Comparison of ENCODE assay signal across 8 mouse cellular contexts in the genomic region with DNA sequence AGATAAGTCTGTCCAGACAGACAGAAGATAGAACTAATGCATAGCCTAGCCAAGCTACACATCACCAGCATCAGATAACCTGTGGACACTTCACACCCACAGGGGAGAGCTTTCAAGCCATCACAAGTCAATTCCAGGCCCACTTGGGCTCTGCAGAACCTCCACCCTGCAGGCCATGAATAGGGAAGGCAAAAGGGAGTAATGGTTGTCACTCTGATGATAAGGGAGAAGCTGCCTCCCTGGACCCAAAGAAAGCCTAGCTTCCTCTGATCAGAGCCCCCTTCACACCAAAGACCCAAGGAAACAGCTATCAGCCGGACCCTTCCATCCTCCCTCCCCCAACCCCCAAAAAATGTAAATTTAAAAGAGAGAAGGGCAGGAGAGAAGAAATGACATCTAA. TPM values are rescaled to one million over a fixed set of nuclear protein-coding genes. Genes with fewer than 3 reads are reported as not detected.
DNase-seq lines count a peak whose midpoint lies in the region; ATAC-seq lines count a peak whose summit lies in the region.

No protein-coding gene starts in this region.

- peaks cover 16% of the 10 kb centered on the region for H3K4me1 ChIP-seq in heart, embryonic 10.5 days
- H3K4me1 ChIP-seq in forebrain, embryonic 12.5 days = peaks cover 16% of the 10 kb centered on the region
- peaks cover 35% of the 10 kb centered on the region for H3K4me1 ChIP-seq in liver, embryonic 12.5 days

- 12% methylated on average over 1 of the region's 1 CpGs for WGBS in heart, embryonic 10.5 days
- 5% methylated on average over 1 of the region's 1 CpGs for WGBS in forebrain, embryonic 12.5 days
- 0% methylated on average over 1 of the region's 1 CpGs for WGBS in liver, embryonic 12.5 days (ENCODE audit: insufficient replicate concordance)

- no peaks in the 10 kb centered on the region for H3K36me3 ChIP-seq in heart, embryonic 10.5 days
- no peaks in the 10 kb centered on the region for H3K36me3 ChIP-seq in forebrain, embryonic 12.5 days (replicated peaks)
- H3K36me3 ChIP-seq in liver, embryonic 12.5 days = no peaks in the 10 kb centered on the region

- H3K4me3 ChIP-seq in heart, embryonic 10.5 days = peak overlapping the region; percentile 92
- H3K4me3 ChIP-seq in forebrain, embryonic 12.5 days (replicated peaks) = peak overlapping the region; percentile 87
- H3K4me3 ChIP-seq in liver, embryonic 12.5 days = peak overlapping the region; percentile 91

- peak overlapping the region; percentile 94 for H3K9ac ChIP-seq in forebrain, embryonic 12.5 days
- H3K9ac ChIP-seq in liver, embryonic 12.5 days = peak overlapping the region; percentile 92

- no peak for DNase-seq in heart, embryonic 10.5 days (ENCODE audit: low spot score)
- DNase-seq in heart, postnatal 4 days = no peak
- DNase-seq in CD4-positive helper T cell, adult 2 months (ENCODE audit: low read depth, low spot score) = peak; percentile 7
- DNase-seq in right cerebral cortex, adult 2 months (ENCODE audit: low spot score in 2 of 2) = no peak
- no peak for DNase-seq in adrenal gland, postnatal 10 days
- no peak for DNase-seq in spleen, adult 18-20 months

- no peak for ATAC-seq in forebrain, embryonic 12.5 days (ENCODE audit: low FRiP score)
- no peak for ATAC-seq in liver, embryonic 12.5 days

- H3K4me2 ChIP-seq in forebrain, embryonic 12.5 days = peak overlapping the region; percentile 72
- H3K4me2 ChIP-seq in liver, embryonic 12.5 days = peak overlapping the region; percentile 96

- no peaks in the 10 kb centered on the region for H3K27me3 ChIP-seq in heart, embryonic 10.5 days (ENCODE audit: insufficient read depth, poor library complexity, severe bottlenecking)
- H3K27me3 ChIP-seq in forebrain, embryonic 12.5 days = no peaks in the 10 kb centered on the region
- H3K27me3 ChIP-seq in liver, embryonic 12.5 days (replicated peaks) = no peaks in the 10 kb centered on the region

- no peaks in the 10 kb centered on the region for H3K9me3 ChIP-seq in heart, embryonic 10.5 days
- H3K9me3 ChIP-seq in forebrain, embryonic 12.5 days = no peaks in the 10 kb centered on the region
- no peaks in the 10 kb centered on the region for H3K9me3 ChIP-seq in liver, embryonic 12.5 days (replicated peaks)

- H3K27ac ChIP-seq in heart, embryonic 10.5 days = peak overlapping the region; percentile 95
- no peak overlapping the region for H3K27ac ChIP-seq in forebrain, embryonic 12.5 days
- H3K27ac ChIP-seq in liver, embryonic 12.5 days = peak overlapping the region; percentile 73; the same call in 1 of the 2 replicates

RNA-seq across cellular contexts. Expression of gene Ralgapa2, which starts 1.4 kb away (rescaled TPM):
- polyA plus RNA-seq in heart, embryonic 10.5 days (2016; fragmentation: Nextera tagmentation; extraction: Ambion mirVana) = 8.9 and 11.5 TPM in 2 replicates
- total RNA-seq in heart, postnatal 4 days (2021) = 10 to 100 TPM; 33.1 to 35.7 TPM
- 15.2 and 17.0 TPM in 2 replicates for polyA plus RNA-seq in forebrain, embryonic 12.5 days (2016; fragmentation: Nextera tagmentation; extraction: Ambion mirVana)
- polyA plus RNA-seq in liver, embryonic 12.5 days (2016; fragmentation: Nextera tagmentation; extraction: Ambion mirVana) = 6.5 and 7.8 TPM in 2 replicates
- 10 to 100 TPM; 30.3 to 30.7 TPM for total RNA-seq in adrenal gland, postnatal 10 days (2021)
